Mouse (Mus musculus) thymus, adult 18-20 months (tissue): ENCODE measurements around the gene Dspp.

Experiments used
- DNase-seq, 2 experiments: peaks; one replicate each; pipeline ENCODE4 v3.0.0; 2022; ENCODE audit warnings: mixed read lengths in 2 of 2

Dspp gene

GRCm38 (mm10) chr5:104170412-104170811, at the start of gene Dspp:
Dspp (plus strand) TSS chr5:104170712.
- DNase-seq = no peak

GRCm38 (mm10) chr5:104124016-104124658, 46.4 kb upstream of the Dspp start:
- DNase-seq = no peak

GRCm38 (mm10) chr5:104126561-104127320, 43.8 kb upstream of the Dspp start:
- DNase-seq = no peak

- no peak for DNase-seq
Measured at GRCm38 (mm10) chr5:104127351-104127750, 43.2 kb upstream of the Dspp start.

- no peak for DNase-seq
Measured at GRCm38 (mm10) chr5:104128281-104129031, 42.1 kb upstream of the Dspp start.

GRCm38 (mm10) chr5:104130891-104131290, 39.6 kb upstream of the Dspp start:
- no peak for DNase-seq

GRCm38 (mm10) chr5:104131544-104131943, 39.0 kb upstream of the Dspp start:
- DNase-seq = no peak

- no peak for DNase-seq
Measured at GRCm38 (mm10) chr5:104133752-104134151, 36.8 kb upstream of the Dspp start.

- DNase-seq = no peak
Measured at GRCm38 (mm10) chr5:104137920-104138541, 32.5 kb upstream of the Dspp start.

GRCm38 (mm10) chr5:104141067-104141466, 29.4 kb upstream of the Dspp start:
- DNase-seq = no peak

GRCm38 (mm10) chr5:104144057-104144456, 26.5 kb upstream of the Dspp start:
- no peak for DNase-seq

GRCm38 (mm10) chr5:104149349-104149748, 21.2 kb upstream of the Dspp start:
- DNase-seq = no peak

GRCm38 (mm10) chr5:104150196-104150595, 20.3 kb upstream of the Dspp start:
- no peak for DNase-seq

GRCm38 (mm10) chr5:104157701-104158100, 12.8 kb upstream of the Dspp start:
- no peak for DNase-seq

GRCm38 (mm10) chr5:104158332-104159052, 12.0 kb upstream of the Dspp start:
- DNase-seq = no peak

- no peak for DNase-seq
Measured at GRCm38 (mm10) chr5:104160581-104160980, 9.9 kb upstream of the Dspp start.

GRCm38 (mm10) chr5:104161390-104161789, 9.1 kb upstream of the Dspp start:
- DNase-seq = no peak

GRCm38 (mm10) chr5:104163536-104163935, 7.0 kb upstream of the Dspp start:
- no peak for DNase-seq

GRCm38 (mm10) chr5:104173094-104173493, 2.6 kb downstream of the Dspp start:
- DNase-seq = no peak

- DNase-seq = no peak
Measured at GRCm38 (mm10) chr5:104183743-104184142, 13.2 kb downstream of the Dspp start.

GRCm38 (mm10) chr5:104187281-104187680, 16.8 kb downstream of the Dspp start:
- DNase-seq = no peak

GRCm38 (mm10) chr5:104195086-104195485, 24.6 kb downstream of the Dspp start:
- no peak for DNase-seq
